Mouse (Mus musculus) midbrain, postnatal 0 days (tissue): Measurements from ENCODE around the gene Senp1. TPM values are rescaled to one million over a fixed set of nuclear protein-coding genes. Genes with fewer than 3 reads are reported as not detected.

Experiments
- ATAC-seq: fragments of 200-750 bp; cut with Nextera tagmentation; 2 replicates; pipeline ENCODE4 v1.8.0; 2017; ENCODE audit warnings: moderate number of reproducible peaks, mild to moderate bottlenecking, moderate TSS enrichment, moderate library complexity; ENCODE audit not compliant: low FRiP score
- DNase-seq: peaks from one replicate; pipeline ENCODE4 v3.0.0-alpha.2; 2015; ENCODE audit warnings: low spot score
- H3K27ac ChIP-seq: fragments of 300-500 bp; sonication (generic); 2 replicates; pipeline ENCODE4 v1.5.1; 2014; ENCODE audit warnings: low read depth, mild to moderate bottlenecking, low read length, mixed read lengths
- H3K27me3 ChIP-seq: fragments of 300-500 bp; sonication (generic); 2 replicates; pipeline ENCODE4 v1.6.1; 2014; ENCODE audit warnings: low read length, control low read depth, mixed read lengths; ENCODE audit not compliant: insufficient read depth
- H3K36me3 ChIP-seq: fragments of 300-500 bp; sonication (generic); 2 replicates; pipeline ENCODE4 v1.6.1; 2014; ENCODE audit warnings: low read length, control low read depth, mixed read lengths; ENCODE audit not compliant: insufficient read depth
- H3K4me1 ChIP-seq: fragments of 300-500 bp; sonication (generic); 2 replicates; pipeline ENCODE4 v1.6.1; 2014; ENCODE audit warnings: mild to moderate bottlenecking, control low read depth, antibody characterized with exemption, low read length, mixed read lengths; ENCODE audit not compliant: insufficient read depth
- H3K4me2 ChIP-seq: fragments of 300-500 bp; sonication (generic); 2 replicates; pipeline ENCODE4 v1.6.1; 2014; ENCODE audit warnings: low read depth, mild to moderate bottlenecking, low read length, mixed read lengths; ENCODE audit not compliant: poor library complexity, severe bottlenecking
- H3K4me3 ChIP-seq: fragments of 300-500 bp; sonication (generic); 2 replicates; pipeline ENCODE4 v1.5.1; 2014; ENCODE audit warnings: low read depth, mild to moderate bottlenecking, low read length, moderate library complexity
- H3K9ac ChIP-seq: fragments of 300-500 bp; sonication (generic); replicated peaks from 2 replicates; pipeline ENCODE4 v1.6.1; 2014; ENCODE audit warnings: mild to moderate bottlenecking, low read length, moderate library complexity, mixed read lengths; ENCODE audit not compliant: poor library complexity, severe bottlenecking
- H3K9me3 ChIP-seq: fragments of 300-500 bp; sonication (generic); 2 replicates; pipeline ENCODE4 v1.6.1; 2016; ENCODE audit warnings: low read length, control low read depth
- CTCF ChIP-seq: IDR thresholded peaks from 2 replicates; pipeline ENCODE4 v1.5.1; 2016; ENCODE audit warnings: antibody characterized with exemption, mild to moderate bottlenecking
- WGBS: fragments of 180-500 bp; shearing (Covaris S2); extraction: QIAGEN DNeasy Blood & Tissue Kit; methylation state at CpG from one replicate; pipeline ENCODE4 v1.1.7; 2014; 5-methylcytosine and 5-hydroxymethylcytosine counted together
- polyA plus RNA-seq: library from polyadenylated mRNA; unstranded; fragments of >200 nt; fragmentation: Nextera tagmentation; extraction: Ambion mirVana; gene quantifications from 2 replicates; pipeline ENCODE4 v1.2.1, GENCODE M21; 2015
- total RNA-seq: library from RNA; depleted of rRNA; stranded (reverse); fragments of >200 nt; gene quantifications from 2 replicates; pipeline ENCODE4 v1.2.3, GENCODE M21; 2014

Senp1 gene
- total and polyA plus RNA-seq, 2 experiments from 2014 or later, result 12.1 to 18.2 TPM

- TF ChIP-seq CTCF, result no peak
- DNase-seq (no peak), ATAC-seq (no peak)
- Histone ChIP-seq H3K4me3 (no peak overlapping the region), H3K27me3 (no peaks in the 10 kb centered on the region), H3K9ac (no peak overlapping the region), H3K9me3 (no peaks in the 10 kb centered on the region), H3K4me1 (no peaks in the 10 kb centered on the region), H3K27ac (no peak overlapping the region), H3K36me3 (peaks cover 81% of the 10 kb centered on the region), H3K4me2 (no peak overlapping the region)
- WGBS, result 94% methylated on average over 20 of the region's 20 CpGs
These were observed 27.3 kb upstream of the Senp1 start for GRCm38 (mm10) chr15:98120831-98121230.

- DNase-seq, result no peak
- no peaks in the 10 kb centered on the region for H3K27me3 ChIP-seq
- no peak overlapping the region for H3K4me3 ChIP-seq
- 86% methylated on average over 12 of the region's 12 CpGs for WGBS
- H3K9me3 ChIP-seq, result no peaks in the 10 kb centered on the region
- ATAC-seq, result no peak
- no peak overlapping the region for H3K4me2 ChIP-seq
- H3K4me1 ChIP-seq, result no peaks in the 10 kb centered on the region
- peaks cover 74% of the 10 kb centered on the region for H3K36me3 ChIP-seq
- no peak overlapping the region for H3K27ac ChIP-seq
- TF ChIP-seq CTCF, result no peak
- H3K9ac ChIP-seq, result no peak overlapping the region
These were observed 25.8 kb upstream of the Senp1 start for GRCm38 (mm10) chr15:98119363-98119762.

DNA sequence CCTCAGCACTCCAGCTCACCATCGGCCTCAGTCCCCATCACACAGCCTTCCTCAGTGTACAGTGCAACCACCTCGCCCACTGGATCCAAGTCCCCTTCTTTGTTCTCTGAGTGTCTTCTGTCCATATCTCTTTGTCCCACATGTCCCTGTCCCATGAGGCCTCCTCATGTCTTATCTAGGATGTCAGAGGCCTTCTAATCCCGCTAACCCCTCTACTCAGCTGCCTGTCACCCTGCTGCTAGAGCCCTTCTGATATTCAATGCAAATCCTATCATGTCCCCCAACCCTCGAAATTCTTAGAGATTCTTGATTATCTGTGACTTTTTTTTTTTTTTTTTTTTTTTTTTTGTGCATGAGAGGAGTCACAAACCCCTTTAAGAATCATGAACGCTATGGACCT lies 22.7 kb upstream of the Senp1 start:
- peaks cover 49% of the 10 kb centered on the region for H3K36me3 ChIP-seq
- 73% methylated on average over 5 of the region's 5 CpGs for WGBS

DNA sequence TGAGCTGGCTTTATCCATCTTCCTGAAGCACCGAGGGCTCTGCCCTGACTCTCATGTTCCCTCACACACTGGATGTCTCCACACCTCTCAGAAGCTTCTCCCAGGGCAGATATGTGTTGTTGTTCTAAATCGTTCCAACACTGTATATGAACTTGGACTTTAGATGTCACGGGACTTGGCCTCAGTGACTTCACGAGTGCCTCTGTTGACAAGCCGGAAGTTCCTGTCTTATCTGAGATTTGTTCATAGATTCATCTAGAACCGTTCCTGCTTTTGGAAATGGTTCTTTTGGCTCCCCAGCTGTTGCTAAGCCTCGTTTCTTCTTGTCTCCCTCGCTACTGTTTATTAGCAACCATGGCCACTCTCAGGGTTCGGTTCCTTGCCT lies 22.2 kb upstream of the Senp1 start:
- no peak overlapping the region for H3K27ac ChIP-seq
- WGBS, result 92% methylated on average over 9 of the region's 9 CpGs
- no peak overlapping the region for H3K4me3 ChIP-seq
- H3K27me3 ChIP-seq, result no peaks in the 10 kb centered on the region
- DNase-seq (no peak), ATAC-seq (no peak)
- peaks cover 44% of the 10 kb centered on the region for H3K36me3 ChIP-seq
- no peak for TF ChIP-seq CTCF
- no peaks in the 10 kb centered on the region for H3K4me1 ChIP-seq
- H3K9me3 ChIP-seq, result no peaks in the 10 kb centered on the region
- H3K4me2 ChIP-seq, result no peak overlapping the region
- H3K9ac ChIP-seq, result no peak overlapping the region

More for the DNA sequence above, 22.7 kb upstream of the Senp1 start:
- Histone ChIP-seq H3K4me1 (no peaks in the 10 kb centered on the region), H3K4me3 (no peak overlapping the region), H3K9ac (no peak overlapping the region), H3K27ac (no peak overlapping the region), H3K27me3 (no peaks in the 10 kb centered on the region), H3K9me3 (no peaks in the 10 kb centered on the region), H3K4me2 (no peak overlapping the region)
- no peak for TF ChIP-seq CTCF
- ATAC-seq, result no peak
- DNase-seq, result no peak

DNA sequence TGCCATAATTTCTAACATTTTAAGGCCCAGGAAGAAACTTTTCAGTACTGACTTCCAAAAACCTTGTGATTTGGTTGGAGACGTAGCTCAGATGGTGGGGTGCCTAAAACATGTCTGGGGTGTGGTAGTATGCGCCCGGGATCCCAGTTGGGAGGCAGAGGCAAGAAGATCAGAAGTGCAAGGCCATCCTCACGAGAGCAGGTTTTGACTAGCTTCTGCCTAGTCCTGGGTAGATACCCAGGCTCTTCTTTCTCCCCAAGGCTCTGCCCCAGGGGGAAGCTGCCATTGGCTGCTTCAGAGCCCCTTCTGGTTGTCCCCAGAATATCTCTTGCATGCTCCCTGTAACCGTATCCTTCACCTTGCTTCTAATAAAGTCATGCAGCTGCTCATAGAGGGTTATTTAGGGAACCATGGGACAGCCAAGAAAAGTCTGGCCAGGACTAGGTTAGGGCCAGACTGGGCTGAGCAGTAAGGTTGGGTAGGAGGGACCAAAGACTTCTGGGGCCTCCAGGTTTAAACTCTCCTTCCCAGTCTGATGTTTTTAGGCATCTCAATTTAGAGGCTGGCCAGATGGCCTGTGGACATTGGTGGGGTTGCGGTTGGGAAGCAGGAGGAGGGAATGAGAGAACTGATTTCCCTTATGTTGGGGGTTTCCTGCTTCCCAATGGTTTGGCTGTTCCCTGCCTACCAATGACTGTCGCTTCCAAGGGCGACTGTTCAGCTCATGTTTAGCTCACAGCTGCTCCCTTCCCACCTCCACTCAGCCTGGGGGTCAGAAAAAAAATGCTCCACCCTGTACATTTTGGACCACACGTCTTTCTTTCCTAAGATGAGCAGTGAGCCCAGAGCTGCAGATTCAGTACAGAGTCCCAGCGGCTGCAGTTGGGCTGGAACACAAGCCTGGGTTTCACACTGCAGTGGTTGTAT lies 21.6 kb upstream of the Senp1 start:
- Histone ChIP-seq H3K9ac (no peak overlapping the region), H3K4me1 (no peaks in the 10 kb centered on the region), H3K27ac (no peak overlapping the region), H3K36me3 (peaks cover 39% of the 10 kb centered on the region), H3K4me3 (no peak overlapping the region), H3K4me2 (no peak overlapping the region), H3K27me3 (no peaks in the 10 kb centered on the region), H3K9me3 (no peaks in the 10 kb centered on the region)
- no peak for TF ChIP-seq CTCF
- DNase-seq, result no peak
- ATAC-seq, result no peak
- 84% methylated on average over 10 of the region's 10 CpGs for WGBS

- no peaks in the 10 kb centered on the region for H3K9me3 ChIP-seq
- WGBS, result 84% methylated on average over 10 of the region's 10 CpGs
- TF ChIP-seq CTCF, result no peak
- no peak for ATAC-seq
- no peak overlapping the region for H3K4me2 ChIP-seq
- no peak overlapping the region for H3K4me3 ChIP-seq
- no peak overlapping the region for H3K9ac ChIP-seq
- peaks cover 3% of the 10 kb centered on the region; the same call in 1 of the 2 replicates for H3K4me1 ChIP-seq
- peaks cover 30% of the 10 kb centered on the region for H3K36me3 ChIP-seq
- no peak for DNase-seq
- H3K27ac ChIP-seq, result no peak overlapping the region
- H3K27me3 ChIP-seq, result no peaks in the 10 kb centered on the region
These were observed 20.7 kb upstream of the Senp1 start for GRCm38 (mm10) chr15:98114098-98114851.
